Mouse (Mus musculus): ENCODE measurements around the gene Atxn7l1.
"Not testable (repeated sequence)": the region's sequence is repeated elsewhere in the genome, so short reads cannot be mapped to it uniquely, and the experiment has no call there.

Atxn7l1 gene

DNA sequence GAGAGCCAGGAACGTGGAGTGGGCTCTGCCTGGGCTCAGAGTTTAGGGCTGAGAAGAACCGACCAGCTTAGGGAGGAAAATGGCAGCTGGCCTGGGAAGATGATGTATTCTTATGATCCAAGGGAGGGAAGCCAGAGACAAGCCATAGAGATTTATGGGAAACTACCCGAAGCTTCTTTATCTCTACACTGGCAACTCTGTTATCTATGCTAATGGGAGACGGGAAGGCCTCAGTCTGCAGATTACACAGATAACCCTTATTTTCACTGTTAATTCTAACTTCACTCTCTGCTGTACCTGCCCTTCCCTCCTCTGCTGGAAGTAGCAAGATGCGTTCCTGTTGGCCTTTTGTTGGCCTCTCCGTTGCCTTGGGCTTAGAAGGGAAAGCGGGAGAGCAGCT lies 5.6 kb downstream of the Atxn7l1 start:
- no peak for DNase-seq (ENCODE audit: low read depth)

DNA sequence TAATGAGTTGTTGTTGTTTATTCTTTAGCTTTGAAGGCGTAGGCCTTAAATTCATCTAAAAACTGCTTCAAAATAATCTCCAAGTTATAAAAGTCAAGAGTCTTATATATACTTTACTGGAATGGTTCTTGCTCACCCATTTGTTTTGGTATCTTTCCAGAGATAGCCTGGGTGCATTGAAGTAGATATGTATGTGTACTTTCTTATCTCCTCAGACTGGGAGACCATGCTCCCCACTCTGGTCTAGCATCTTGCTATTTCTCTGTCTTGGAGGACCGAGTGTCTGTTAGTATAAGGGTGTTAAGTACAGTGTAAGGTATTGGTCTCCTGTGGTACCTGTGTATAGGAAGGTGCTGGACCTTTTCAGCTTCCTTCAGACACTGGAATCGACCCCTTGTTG lies 6.4 kb downstream of the Atxn7l1 start:
- DNase-seq (ENCODE audit: low read depth), result no peak

- no peak for DNase-seq (ENCODE audit: low read depth)
Measured at GRCm38 (mm10) chr12:33154732-33155131, 7.2 kb downstream of the Atxn7l1 start.

- no peak for DNase-seq (ENCODE audit: low read depth)
Measured at GRCm38 (mm10) chr12:33156334-33157018, 9.0 kb downstream of the Atxn7l1 start.

DNA sequence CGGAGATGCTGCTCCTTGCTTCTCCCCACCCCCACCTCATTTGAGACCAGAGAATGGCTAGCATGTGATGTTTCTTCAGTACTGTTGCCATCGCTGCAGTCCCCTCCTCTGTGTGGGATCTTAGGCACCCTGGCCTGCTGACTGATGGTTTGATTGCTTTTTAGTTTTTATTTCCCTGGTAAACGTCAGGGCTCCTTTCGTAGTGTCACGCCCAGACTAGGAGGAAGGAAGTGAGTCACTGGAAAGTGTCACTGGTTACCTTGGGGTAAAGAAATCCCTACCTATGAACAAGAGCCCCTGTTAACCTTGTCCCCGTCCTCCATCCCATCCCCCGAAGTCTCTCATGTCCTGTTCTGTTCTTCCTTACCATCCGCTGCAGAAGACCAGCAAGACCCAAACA lies 10.8 kb downstream of the Atxn7l1 start:
- DNase-seq (ENCODE audit: low read depth), result peak; percentile 67

GRCm38 (mm10) chr12:33160406-33160805 lies 12.9 kb downstream of the Atxn7l1 start:
- DNase-seq (ENCODE audit: low read depth), result peak; percentile 65

GRCm38 (mm10) chr12:33162541-33162940 lies 15.0 kb downstream of the Atxn7l1 start:
- DNase-seq (ENCODE audit: low read depth), result no peak

DNA sequence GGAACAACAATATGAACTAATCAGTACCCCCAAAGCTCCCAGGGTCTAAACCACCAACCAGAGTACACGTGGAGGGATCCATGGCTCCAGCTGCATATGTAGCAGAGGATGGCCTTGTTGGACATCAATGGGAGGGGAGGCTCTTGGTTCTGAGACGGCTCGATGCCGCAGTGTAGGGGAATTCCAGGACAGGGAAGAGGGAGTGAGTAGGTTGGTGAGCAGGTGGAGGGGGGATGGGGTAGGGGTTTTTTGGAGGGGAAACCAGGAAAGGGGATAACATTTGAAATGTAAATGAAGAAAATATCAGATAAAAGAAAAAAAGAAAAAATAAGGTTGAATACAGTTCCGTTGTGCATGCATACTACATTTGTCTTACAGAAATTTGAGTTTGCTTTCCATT lies 16.5 kb downstream of the Atxn7l1 start:
- DNase-seq (ENCODE audit: low read depth), result not testable (repeated sequence)

- no peak for DNase-seq (ENCODE audit: low read depth)
Measured at GRCm38 (mm10) chr12:33166712-33167111, 19.2 kb downstream of the Atxn7l1 start.

- no peak for DNase-seq (ENCODE audit: low read depth)
Measured at GRCm38 (mm10) chr12:33167545-33167944, 20.1 kb downstream of the Atxn7l1 start.

DNA sequence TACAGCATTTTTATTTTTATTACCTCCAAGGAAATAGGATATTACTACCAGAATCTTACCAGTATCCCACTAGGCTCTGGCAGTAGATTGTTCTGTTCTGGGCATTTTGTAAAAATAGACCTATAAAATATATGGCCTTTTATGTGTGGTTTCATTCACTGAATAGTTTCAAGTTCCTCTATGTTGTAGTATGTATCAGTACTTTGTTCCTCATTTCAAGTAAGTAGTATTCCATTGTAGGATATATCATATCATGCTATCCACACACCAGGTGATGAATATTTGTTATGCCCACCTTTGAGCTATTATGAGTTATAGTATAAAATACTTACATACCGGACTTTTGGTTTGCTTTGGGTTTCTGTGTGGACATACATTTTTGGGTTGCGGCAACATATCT lies 21.0 kb downstream of the Atxn7l1 start:
- DNase-seq (ENCODE audit: low read depth), result no peak

- no peak for DNase-seq (ENCODE audit: low read depth)
Measured at GRCm38 (mm10) chr12:33169777-33170494, 22.4 kb downstream of the Atxn7l1 start.

GRCm38 (mm10) chr12:33170822-33171221 lies 23.3 kb downstream of the Atxn7l1 start:
- no peak for DNase-seq (ENCODE audit: low read depth)

DNA sequence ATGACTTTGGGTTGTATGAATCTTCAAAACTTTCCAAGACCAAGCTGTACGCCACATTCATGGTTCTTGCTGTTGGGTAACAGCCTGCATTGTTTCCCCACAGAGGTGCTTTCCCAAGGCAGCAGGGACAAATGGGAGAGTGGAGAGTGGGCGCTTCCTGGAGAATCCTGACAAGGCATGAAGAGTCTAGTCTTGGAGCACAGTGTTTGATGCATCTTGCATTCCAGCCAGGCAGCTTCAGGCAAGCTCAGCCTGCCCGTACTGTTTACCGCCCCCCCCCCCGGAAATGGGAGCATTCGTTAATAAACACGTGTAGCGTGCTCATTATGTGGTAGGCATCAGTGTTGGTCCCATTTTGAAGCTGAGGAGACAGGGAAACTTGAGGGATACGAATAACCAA lies 25.4 kb downstream of the Atxn7l1 start:
- DNase-seq (ENCODE audit: low read depth), result no peak

DNA sequence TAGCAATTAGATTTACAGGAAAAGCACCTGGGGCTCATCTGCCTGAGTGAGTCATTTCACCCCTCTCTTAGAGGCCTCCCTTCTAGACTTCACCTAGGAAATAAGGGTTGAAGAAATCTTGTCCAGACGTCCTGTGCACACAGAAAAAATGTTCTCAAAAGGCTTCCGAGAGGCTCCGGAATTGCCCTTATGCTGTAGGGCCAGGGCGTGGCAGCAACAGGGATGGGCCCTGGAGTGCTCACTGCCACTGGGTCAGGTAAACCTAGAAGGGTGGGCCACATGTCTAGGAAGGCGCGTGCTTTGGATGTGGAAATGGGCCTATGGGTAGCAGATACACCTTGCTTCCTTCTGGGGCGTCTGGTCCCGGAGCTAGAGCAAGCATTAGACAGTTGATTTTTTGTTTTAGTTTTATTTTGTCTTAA lies 26.2 kb downstream of the Atxn7l1 start:
- DNase-seq (ENCODE audit: low read depth), result no peak

DNA sequence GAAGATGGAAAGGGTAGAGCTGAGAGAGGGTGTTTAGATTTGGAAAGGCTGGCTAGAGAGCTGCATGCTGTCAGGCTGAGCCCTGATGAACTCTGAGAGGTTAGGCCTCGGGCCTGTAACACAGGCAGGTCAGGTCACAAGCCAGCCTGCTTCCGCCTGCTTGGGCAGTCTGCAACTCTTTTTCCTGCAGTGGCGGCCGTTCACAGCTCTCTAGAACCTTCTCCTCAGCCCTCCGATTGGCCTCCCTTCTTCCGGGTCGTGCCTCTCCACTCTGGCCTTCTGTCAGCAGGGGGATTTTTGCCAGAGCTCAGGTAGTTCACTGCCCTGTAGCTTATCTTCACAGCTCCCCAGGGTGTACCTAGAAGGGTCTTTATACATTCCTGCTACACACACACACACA lies 26.7 kb downstream of the Atxn7l1 start:
- no peak for DNase-seq (ENCODE audit: low read depth)

- no peak for DNase-seq (ENCODE audit: low read depth)
Measured at GRCm38 (mm10) chr12:33174675-33175357, 27.3 kb downstream of the Atxn7l1 start.

DNA sequence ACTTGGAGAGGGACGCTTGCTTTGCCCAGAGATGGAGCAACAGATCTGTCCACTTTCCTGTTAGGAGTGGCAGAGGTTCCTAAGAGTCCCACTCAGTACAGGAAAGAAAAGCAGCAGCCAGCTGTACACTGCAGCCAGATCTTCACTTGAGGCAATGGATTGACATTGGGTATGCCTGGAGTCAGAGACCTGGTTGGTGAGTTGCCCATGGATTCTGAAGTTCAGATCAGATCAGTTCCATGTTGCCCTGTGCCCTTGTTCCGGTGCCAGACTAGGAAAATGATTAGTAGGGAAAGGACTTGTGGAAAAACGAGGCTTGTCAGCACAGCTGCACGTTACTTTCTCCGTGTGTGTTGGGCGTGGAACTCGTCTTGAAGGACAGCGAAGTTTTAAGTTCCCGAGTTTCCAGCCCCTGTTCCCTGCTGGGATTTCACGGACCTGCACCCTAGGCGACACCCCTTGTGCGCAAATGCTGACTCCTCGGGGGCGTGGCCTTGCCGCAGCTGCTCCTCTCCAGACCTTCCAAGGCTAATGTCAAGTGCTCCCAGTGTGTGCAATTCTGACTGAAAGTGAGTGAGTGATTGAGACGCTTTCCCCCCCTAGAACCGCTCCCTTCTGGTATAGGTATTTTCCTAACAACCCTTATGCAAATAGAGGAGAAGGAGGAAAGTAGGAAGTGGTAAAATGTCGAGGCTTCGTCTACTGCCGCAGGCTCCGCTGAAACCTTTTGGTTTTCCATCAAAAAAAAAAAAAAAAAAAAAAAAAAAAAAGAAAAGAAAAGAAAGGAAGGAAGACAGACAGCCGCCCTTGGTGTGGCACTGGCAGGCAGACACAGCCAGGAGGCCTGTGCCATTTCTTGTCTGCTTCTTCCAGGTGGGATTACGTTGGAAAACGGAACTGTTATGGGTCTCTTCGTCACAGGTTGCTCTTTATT lies 28.4 kb downstream of the Atxn7l1 start:
- DNase-seq (ENCODE audit: low read depth), result peak; percentile 35

- DNase-seq (ENCODE audit: low read depth), result no peak
Measured at GRCm38 (mm10) chr12:33176555-33176900, 29.0 kb downstream of the Atxn7l1 start.

DNA sequence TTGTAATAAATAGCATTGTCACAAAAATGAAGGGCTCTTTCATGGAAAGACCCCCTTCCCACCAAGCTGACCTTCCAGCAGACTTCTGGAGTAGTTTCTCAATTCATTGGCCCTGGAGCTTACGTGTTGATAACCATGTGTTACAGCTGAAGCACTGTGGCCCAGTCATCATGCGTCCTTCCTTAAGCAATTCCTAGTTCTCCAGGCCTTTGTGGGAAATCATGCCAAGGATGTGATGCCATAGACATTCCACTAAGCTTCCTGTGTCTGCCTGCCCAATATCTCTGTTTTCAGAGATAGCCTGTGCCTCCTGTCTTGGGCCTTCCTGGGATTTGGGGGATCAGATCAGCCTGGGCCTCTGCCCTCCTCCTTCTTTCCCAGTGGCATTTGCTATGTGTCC lies 32.9 kb downstream of the Atxn7l1 start:
- DNase-seq (ENCODE audit: low read depth), result no peak

DNA sequence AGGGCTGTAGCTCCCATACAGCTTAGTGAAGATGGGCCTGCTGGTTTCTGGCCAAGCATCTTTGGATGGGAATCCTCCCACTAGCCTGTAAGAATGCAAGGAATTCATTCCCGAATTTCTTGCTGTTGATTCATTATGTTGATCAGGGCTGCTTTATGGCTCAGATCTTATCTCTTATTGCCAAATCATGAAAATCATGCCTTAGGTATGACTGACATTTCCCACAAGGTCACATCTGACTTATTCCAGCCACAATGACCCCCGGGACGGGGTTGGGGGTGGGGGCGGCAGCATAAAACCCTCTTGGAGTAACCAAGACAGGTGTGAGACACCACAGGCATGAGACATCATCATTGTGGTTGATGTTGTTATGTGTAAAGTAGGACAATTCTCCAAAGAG lies 34.4 kb downstream of the Atxn7l1 start:
- DNase-seq (ENCODE audit: low read depth), result no peak

Data from naive thymus-derived CD4-positive, alpha-beta T cell, adult 2 months (primary cell).